Mouse (Mus musculus): ENCODE results near the gene Prdm1.

- no peak for TF ChIP-seq POLR2A (IDR thresholded peaks at IDR 0.05; ENCODE audit: low read depth, low read length)
- TF ChIP-seq CTCF (IDR thresholded peaks at IDR 0.05; ENCODE audit: extremely low read depth, insufficient read length, insufficient replicate concordance, low read depth, low read length): no peak
These were observed 19.7 kb downstream of the Prdm1 start for GRCm38 (mm10) chr10:44508649-44509048.

Data from small intestine, adult 2 months (tissue).